Mouse (Mus musculus) layer of hippocampus, postnatal 36 days (tissue): ENCODE results near the gene Prpf4. TPM values are rescaled to one million over a fixed set of nuclear protein-coding genes. Genes with fewer than 3 reads are reported as not detected.

Experiments used
- DNase-seq, 2 experiments: peaks; one replicate each; pipeline ENCODE4 v3.0.0; 2022
- total RNA-seq, 2 experiments: library from RNA; stranded (reverse); gene quantifications; 2 replicates each; pipeline ENCODE4 v1.2.3; 2021

Prpf4 gene
- total RNA-seq, 2 experiments from 2014 or later: 13.1 to 15.0 TPM

DNA sequence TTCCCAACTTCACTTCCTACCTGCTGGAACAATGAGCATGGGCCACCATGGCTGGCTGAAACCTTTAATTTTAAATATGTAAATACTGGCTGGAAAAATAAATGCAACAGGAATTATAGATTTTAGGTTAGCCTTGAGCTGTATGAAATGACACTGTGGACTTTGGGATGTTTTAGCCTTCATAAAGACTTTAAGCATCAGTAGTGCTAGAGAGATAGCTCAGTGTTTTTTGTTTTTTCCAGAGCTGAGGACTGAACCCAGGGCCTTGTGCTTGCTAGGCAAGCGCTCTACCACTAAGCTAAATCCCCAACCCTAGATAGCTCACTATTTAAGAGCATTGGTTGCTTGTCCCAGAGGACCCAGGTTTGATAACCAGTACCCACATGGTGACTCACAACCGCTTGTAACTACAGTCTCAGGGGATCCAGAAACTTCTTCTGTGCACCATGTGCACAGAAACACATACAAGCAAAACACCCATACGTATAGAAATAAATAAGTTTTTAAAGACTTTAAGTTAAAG, 28.7 kb downstream of the Prpf4 start:
- DNase-seq: no peak

GRCm38 (mm10) chr4:62437871-62438270, 29.3 kb downstream of the Prpf4 start:
- DNase-seq: no peak

DNA sequence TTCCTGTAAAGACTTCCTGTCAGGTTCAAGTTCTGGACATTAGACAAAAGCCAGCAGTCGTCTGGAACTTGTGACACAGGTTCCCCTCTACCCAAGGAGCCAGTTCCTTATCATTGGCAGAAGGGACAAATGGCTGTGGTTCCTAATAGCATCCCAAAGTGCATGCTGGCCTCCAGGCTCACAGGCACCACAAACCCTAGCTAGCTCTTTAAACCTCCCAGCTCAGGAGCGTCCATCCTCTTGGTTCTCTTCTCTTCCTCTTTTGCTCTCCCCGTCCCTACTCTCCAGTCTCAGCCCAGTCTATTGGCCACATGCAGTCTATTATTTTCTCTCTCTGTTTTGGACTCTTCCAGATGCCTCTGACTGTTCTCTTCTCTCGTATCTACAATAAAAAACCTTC, 31.2 kb downstream of the Prpf4 start:
- no peak for DNase-seq

DNA sequence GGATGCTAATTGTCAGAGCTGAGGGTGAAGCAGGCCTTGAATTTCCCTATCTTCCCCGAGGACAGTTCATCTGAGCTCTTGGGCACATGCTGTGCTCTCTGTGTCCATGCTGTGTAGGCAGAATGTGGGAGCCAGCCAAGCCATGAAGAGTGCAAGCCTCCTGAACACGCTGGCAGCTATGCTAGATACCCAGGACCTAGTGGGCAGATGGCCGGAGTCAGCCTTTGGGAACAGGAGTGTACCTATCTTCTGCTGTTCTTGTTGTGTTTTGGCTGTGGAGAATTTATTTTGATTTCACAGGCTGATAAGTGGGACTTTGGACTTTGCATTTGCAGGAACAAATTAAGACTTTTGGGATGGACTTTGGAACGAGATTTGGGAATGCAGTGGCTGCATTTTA, 31.9 kb downstream of the Prpf4 start:
- no peak for DNase-seq

DNA sequence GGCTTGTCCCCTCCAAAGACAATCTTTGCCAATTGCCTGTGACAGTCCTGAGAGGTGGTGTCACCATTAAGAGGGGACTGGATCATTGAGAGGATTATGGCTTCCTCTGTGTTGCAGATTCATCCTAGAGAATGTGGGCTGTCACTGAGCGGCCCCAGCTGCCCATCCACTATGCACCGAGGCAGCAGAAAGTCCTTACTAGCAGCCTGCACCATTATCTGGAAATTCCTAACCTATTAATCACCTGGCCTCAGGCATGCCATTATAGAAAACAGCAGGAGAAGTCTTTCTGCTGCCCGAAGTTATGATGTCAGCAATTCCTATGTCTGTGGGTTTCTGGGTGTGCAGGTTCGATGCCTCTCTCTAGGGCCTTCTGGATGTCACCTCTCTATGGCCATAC, 32.4 kb downstream of the Prpf4 start:
- DNase-seq: no peak

GRCm38 (mm10) chr4:62454995-62455394, 46.4 kb downstream of the Prpf4 start:
- DNase-seq: peak in 1 of 2 experiments; percentile 35

GRCm38 (mm10) chr4:62459081-62459480, 50.5 kb downstream of the Prpf4 start:
- peak; percentile 62 to 66 for DNase-seq

DNA sequence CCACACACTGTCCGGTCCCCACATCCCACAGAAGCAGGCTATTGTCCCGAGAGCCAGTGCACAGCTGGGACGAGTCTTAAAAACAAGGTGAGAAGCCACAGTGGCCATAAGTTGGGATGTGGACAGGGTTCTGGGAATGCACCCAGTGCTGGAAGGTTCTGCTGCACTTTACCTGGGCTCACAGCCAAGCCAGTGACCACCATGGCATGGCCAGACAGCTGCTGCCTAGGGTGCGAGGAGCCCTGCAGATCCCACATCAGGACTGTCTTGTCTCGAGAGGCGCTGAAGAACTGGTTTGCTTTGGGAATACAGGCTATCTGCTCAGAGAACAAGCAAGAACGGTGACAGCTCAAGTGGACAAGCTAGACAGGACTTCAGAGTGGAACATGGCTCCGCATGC, 51.8 kb downstream of the Prpf4 start:
- DNase-seq: no peak

DNA sequence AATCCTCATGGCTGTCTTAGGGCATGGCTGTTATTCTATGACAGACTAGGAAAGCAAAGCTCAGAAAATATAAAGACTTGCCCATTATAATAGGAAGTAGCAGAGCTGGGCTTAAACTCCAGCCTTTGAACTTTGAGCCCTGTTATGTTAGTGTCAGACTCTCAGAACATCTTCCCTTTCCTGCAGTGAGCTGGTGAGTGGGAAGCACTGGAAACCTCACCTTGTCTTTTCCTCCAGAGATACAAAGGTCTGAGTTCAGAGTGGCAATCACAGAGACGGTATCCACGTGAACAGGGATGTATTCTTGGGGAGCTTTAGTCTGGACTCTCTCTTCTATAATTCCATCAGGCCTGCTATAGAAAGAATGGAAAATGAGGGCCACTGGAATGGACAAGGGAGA, 54.5 kb downstream of the Prpf4 start:
- DNase-seq: no peak

DNA sequence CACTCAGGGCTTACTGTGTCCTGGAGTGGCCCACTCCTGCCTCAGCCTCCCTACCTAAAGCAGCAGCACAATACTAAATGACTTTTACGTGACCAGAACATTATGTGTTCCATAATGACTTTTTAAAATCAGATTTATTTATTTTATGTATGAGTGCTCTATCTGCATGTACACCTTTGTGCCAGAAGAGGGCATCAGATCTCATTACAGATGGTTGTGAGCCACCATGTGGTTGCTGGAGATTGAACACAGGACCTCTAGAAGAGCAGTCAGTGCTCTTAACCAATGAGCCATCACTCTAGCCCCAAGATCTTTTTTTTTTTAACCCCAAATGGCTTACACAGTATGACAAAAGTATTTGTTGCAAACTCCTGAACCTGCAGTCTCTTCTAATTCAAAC, 59.6 kb downstream of the Prpf4 start:
- no peak for DNase-seq

- peak; percentile 79 to 82 for DNase-seq
Observed at GRCm38 (mm10) chr4:62470598-62471051, 62.0 kb downstream of the Prpf4 start, which contains the start of gene Wdr31. Gene Wdr31 (minus strand): TSS chr4:62470896.

- no peak for DNase-seq
Observed at GRCm38 (mm10) chr4:62472071-62472470, 63.5 kb downstream of the Prpf4 start.

DNA sequence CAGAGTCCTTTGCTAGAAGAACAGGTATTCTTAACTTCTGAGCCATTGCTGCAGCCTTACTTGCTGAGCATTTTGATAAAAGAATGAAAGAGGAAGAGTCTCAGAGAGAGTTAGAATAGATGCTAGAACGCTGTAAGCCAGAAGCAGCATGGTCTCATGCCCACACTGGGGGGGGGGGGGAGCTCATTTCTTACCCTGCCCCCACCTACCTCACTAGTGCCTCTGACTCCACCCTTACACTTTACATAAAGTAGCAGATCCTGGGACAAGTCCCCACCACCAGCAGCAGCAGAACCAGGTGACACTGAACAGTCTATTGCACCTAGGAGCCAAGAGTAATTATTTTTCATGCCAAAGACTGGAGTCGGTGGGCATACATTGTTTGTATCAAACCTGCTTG, 66.5 kb downstream of the Prpf4 start:
- no peak for DNase-seq

DNA sequence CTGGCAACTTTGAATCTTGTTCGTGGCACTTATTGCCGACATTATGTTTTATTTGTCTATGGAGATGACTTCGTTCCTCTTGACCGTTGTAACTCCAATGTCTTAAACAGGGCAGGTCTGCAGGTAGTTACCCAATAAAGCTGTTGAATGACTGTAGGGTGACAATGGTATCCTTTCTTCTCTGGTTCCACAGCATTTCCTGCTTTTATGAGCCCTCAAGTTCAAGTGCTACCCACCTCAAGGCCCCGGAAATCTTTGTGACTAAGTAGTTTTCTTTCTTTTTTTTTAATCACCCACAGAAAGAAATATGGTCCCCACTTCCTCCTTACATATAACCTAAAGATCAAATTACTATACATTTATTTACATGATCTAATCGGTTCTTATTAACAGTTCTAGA, 67.2 kb downstream of the Prpf4 start:
- no peak for DNase-seq

Other genes starting within 250 kb of the Prpf4 start
- 10 to 100 TPM; 25.4 to 26.1 TPM for gene Zfp37, start 177.8 kb upstream of the Prpf4 start, total RNA-seq
- 10 to 100 TPM in 1 of 2 experiments, 1 to 10 TPM in 1; 9.3 to 10.5 TPM for gene Slc31a2, start 146.2 kb upstream of the Prpf4 start, total RNA-seq
- 10 to 100 TPM; 36.9 to 41.0 TPM for gene Fkbp15, start 48.2 kb upstream of the Prpf4 start, total RNA-seq
- gene Slc31a1, start 48.1 kb upstream of the Prpf4 start, total RNA-seq: 10 to 100 TPM; 13.0 to 14.4 TPM
- gene Cdc26, start 155 bp upstream of the Prpf4 start, total RNA-seq: 10 to 100 TPM; 47.5 to 51.8 TPM
- gene Rnf183, start 26.5 kb downstream of the Prpf4 start, total RNA-seq: not detected
- gene Wdr31, start 62.1 kb downstream of the Prpf4 start, total RNA-seq: 1 to 10 TPM; 7.8 to 8.6 TPM
- gene Bspry, start 71.3 kb downstream of the Prpf4 start, total RNA-seq: under 1 TPM; 0.52 to 0.73 TPM
- 10 to 100 TPM; 10.4 to 10.5 TPM for gene Hdhd3, start 94.7 kb downstream of the Prpf4 start, total RNA-seq
- gene Alad, start 111.1 kb downstream of the Prpf4 start, total RNA-seq: 10 to 100 TPM; 24.3 to 28.8 TPM
- 10 to 100 TPM; 22.2 to 23.7 TPM for gene Pole3, start 116.3 kb downstream of the Prpf4 start, total RNA-seq
- under 1 TPM in 1 of 2 experiments, not detected in 1; 0.20 TPM for gene 4933430I17Rik, start 116.6 kb downstream of the Prpf4 start, total RNA-seq
- gene Rgs3, start 151.1 kb downstream of the Prpf4 start, total RNA-seq: 10 to 100 TPM; 14.8 to 19.8 TPM